ENCODE assay signal across 21 mouse cellular contexts in the genomic region with DNA sequence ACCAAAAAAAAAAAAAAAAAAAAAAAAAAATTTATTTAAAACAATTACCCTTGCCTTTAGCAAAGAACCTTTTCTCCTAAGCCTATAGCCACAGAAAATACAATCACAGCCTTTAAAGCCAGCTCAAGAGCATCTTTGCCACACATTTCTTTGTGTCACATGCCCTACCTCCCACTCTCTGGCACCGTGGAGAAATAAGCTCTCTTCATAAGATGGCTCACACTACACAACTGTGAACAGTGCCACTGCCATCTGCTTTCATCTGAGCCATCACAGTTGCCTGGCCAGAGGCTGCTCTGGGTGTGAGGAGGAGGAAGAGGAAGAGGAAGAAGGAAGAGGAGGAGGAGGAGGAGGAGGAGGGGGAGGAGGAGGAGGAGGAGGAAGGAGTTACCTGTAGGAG. TPM values are rescaled to one million over a fixed set of nuclear protein-coding genes. Genes with fewer than 3 reads are reported as not detected.
A peak's percentile ranks its signal among the peaks of the same experiment; 100 is the strongest.
DNase-seq lines count a peak whose midpoint lies in the region.
"Had no signal": no experiment of that assay in that cellular context is flagged by ENCODE, and none has a peak within 500 bp of the region (broad histone marks: within the 10 kb centered on the region; RNA-seq: fewer than 3 reads in every experiment).

No protein-coding gene starts in this region.

- DNase-seq in layer of hippocampus, adult 11-12 months (ENCODE audit: low spot score) = peak; percentile 38
- no peak for DNase-seq in layer of hippocampus, postnatal 10 days (ENCODE audit: low spot score in 2 of 2)
- DNase-seq in left cerebral cortex, adult 18-20 months (ENCODE audit: low spot score in 2 of 2) = peak; percentile 23 to 52
- DNase-seq in left cerebral cortex, postnatal 10 days (ENCODE audit: extremely low spot score in 1 of 2, low spot score in 2 of 2) = no peak
- peak; percentile 15 for DNase-seq in layer of hippocampus, adult 9-10 months (ENCODE audit: low spot score)
- peak; percentile 50 for DNase-seq in telencephalon, adult 2 months (ENCODE audit: low read depth, low spot score)
- no peak for DNase-seq in heart, postnatal 10 days
- DNase-seq: adrenal gland, postnatal 14 days; cerebellum, adult 11-12 months; cerebellum, adult 9-11 months; embryo, embryonic 11 days; gastrocnemius, postnatal 25 days; heart, adult 11 months; heart, postnatal 36 days; kidney, adult 9 months; kidney, postnatal 10 days; liver; lung, adult 2 months; lung, postnatal 14 days; midbrain, embryonic 14.5 days; thymus, postnatal 4 days had no signal

- intact Hi-C loops in left cerebral cortex, postnatal 10 days (cut with DNase I) = no loop called here
- intact Hi-C loops in heart, postnatal 10 days (cut with DNase I) = no loop called here

RNA-seq across cellular contexts. Expression of a gene that starts 55.3 kb away (rescaled TPM):
- total RNA-seq in layer of hippocampus, postnatal 10 days (2021) = 1 to 10 TPM; 2.0 to 2.3 TPM
- 1 to 10 TPM in 1 of 2 experiments, under 1 TPM in 1; 0.49 to 1.2 TPM for total RNA-seq in left cerebral cortex, adult 18-20 months (2021)
- 1 to 10 TPM; 1.5 to 1.6 TPM for total RNA-seq in left cerebral cortex, postnatal 10 days (2021)
- 1 to 10 TPM; 1.4 to 2.0 TPM for total RNA-seq in heart, postnatal 10 days (2021)

RNA-seq across cellular contexts. Expression of a gene that starts 55.6 kb away (rescaled TPM):
- 10 to 100 TPM; 33.9 to 36.0 TPM for total RNA-seq in layer of hippocampus, postnatal 10 days (2021)
- 10 to 100 TPM; 31.9 to 33.9 TPM for total RNA-seq in left cerebral cortex, adult 18-20 months (2021)
- 10 to 100 TPM; 32.8 to 34.8 TPM for total RNA-seq in left cerebral cortex, postnatal 10 days (2021)
- total RNA-seq in heart, postnatal 10 days (2021) = 10 to 100 TPM; 25.6 to 27.9 TPM

Comparison
In these comparisons a context has a peak if more than half of its experiments do, and no peak if none do; other contexts are left out.
1. DNase-seq: peak in layer of hippocampus, adult 11-12 months (single experiment), left cerebral cortex, adult 18-20 months (2 of 2), layer of hippocampus, adult 9-10 months (single experiment) and telencephalon, adult 2 months (single experiment); none in layer of hippocampus, postnatal 10 days (0 of 2), left cerebral cortex, postnatal 10 days (0 of 2) and heart, postnatal 10 days (0 of 2).